Mouse (Mus musculus) hindbrain, embryonic 11.5 days (tissue): Measurements from ENCODE around the gene Tlx1. TPM values are rescaled to one million over a fixed set of nuclear protein-coding genes. Genes with fewer than 3 reads are reported as not detected.

Experiments
- ATAC-seq: fragments of 200-750 bp; cut with Nextera tagmentation; 2 replicates; pipeline ENCODE4 v1.8.0; 2017; ENCODE audit warnings: mild to moderate bottlenecking, moderate TSS enrichment, moderate library complexity; ENCODE audit not compliant: low FRiP score
- DNase-seq: peaks from one replicate; pipeline ENCODE4 v3.0.0-alpha.2; 2015; ENCODE audit warnings: low spot score
- H3K27ac ChIP-seq: fragments of 300-500 bp; sonication (generic); 2 replicates; pipeline ENCODE4 v1.5.1; 2014; ENCODE audit warnings: mild to moderate bottlenecking, low read depth, low read length
- H3K27me3 ChIP-seq: fragments of 300-500 bp; sonication (generic); 2 replicates; pipeline ENCODE4 v1.6.1; 2014; ENCODE audit warnings: mild to moderate bottlenecking, low read length, moderate library complexity, mixed read lengths; ENCODE audit not compliant: control insufficient read depth, insufficient read depth
- H3K36me3 ChIP-seq: fragments of 300-500 bp; sonication (generic); 2 replicates; pipeline ENCODE4 v1.6.1; 2014; ENCODE audit warnings: mild to moderate bottlenecking, low read length, moderate library complexity, mixed read lengths; ENCODE audit not compliant: control insufficient read depth, insufficient read depth
- H3K4me1 ChIP-seq: fragments of 300-500 bp; sonication (generic); replicated peaks from 2 replicates; pipeline ENCODE4 v1.6.1; 2014; ENCODE audit warnings: low read length, mixed read lengths; ENCODE audit not compliant: control insufficient read depth, insufficient read depth
- H3K4me2 ChIP-seq: fragments of 300-500 bp; sonication (generic); replicated peaks from 2 replicates; pipeline ENCODE4 v1.6.1; 2014; ENCODE audit warnings: mild to moderate bottlenecking, low read depth, low read length
- H3K4me3 ChIP-seq: fragments of 300-500 bp; sonication (generic); 2 replicates; pipeline ENCODE4 v1.5.1; 2014; ENCODE audit warnings: low read depth, low read length
- H3K9ac ChIP-seq: fragments of 300-500 bp; sonication (generic); 2 replicates; pipeline ENCODE4 v1.6.1; 2014; ENCODE audit warnings: low read depth, low read length
- H3K9me3 ChIP-seq: fragments of 300-500 bp; sonication (generic); 2 replicates; pipeline ENCODE4 v1.6.1; 2016; ENCODE audit warnings: low read length; ENCODE audit not compliant: control insufficient read depth
- WGBS: fragments of 180-500 bp; shearing (Covaris S2); extraction: QIAGEN DNeasy Blood & Tissue Kit; methylation state at CpG from one replicate; pipeline ENCODE4 v1.1.7; 2014; 5-methylcytosine and 5-hydroxymethylcytosine counted together
- polyA plus RNA-seq: library from polyadenylated mRNA; unstranded; fragments of >200 nt; fragmentation: Nextera tagmentation; extraction: Ambion mirVana; gene quantifications from 2 replicates; pipeline ENCODE4 v1.2.1, GENCODE M21; 2014

Tlx1 gene
- polyA plus RNA-seq, 1 experiment from 2014 or later: 2.2 TPM

DNA sequence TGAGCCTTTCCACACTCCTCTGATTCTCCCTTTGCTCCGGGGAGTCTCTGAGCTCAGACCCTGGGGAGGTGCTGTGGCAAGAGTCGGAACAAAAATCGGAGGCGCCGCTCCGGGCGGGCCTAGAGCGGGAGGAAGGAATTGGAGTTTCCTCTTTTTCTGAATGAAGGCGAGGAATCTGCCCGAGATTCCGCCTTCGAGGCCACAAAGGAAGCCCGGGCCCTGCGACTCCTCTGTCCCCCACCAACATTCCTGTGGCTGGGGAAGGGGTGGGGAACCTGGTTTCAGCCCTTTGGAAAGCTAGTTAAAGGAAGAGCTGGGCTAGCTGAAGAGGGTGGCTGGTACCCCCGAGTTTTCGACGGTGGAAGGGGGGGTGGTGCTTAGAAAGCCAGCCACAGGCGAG is 4.0 kb downstream of the Tlx1 start:
- peak overlapping the region; percentile 10; the same call in 1 of the 2 replicates for H3K4me3 ChIP-seq
- no peak for ATAC-seq

DNA sequence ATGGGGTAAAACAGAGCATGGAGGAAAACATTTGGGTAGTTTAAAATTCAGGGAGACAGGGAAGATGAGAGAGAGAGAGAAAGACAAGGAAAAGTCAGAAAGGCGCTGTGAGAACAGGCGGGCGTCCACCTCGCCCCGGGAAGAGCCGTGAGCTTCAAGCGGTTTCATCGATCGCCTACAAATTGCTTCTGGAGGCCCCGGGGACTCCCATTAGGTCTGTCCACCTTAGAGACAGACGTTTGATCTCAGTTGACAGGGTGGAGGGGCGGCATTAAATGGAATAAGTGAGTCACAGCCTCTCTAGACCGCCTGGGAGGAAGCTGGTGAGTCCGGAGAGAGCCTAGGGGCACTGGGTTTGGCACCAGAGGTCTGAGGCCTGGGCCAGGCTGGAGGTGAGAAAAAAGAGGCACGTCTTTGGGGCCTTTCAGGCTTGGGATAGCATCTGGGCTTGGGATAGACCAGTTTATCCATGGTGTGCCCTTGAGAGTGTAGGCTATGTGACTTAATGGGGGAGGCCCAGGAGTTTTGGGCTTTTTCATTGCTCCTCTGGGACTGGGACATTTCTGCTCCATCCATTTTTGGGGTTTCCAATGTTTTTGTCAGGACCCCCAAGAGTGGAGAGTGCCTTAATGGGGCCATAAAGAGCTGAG is 4.8 kb downstream of the Tlx1 start:
- peaks cover 97% of the 10 kb centered on the region for H3K27me3 ChIP-seq
- no peak for ATAC-seq
- H3K36me3 ChIP-seq: no peaks in the 10 kb centered on the region
- no peak overlapping the region for H3K4me2 ChIP-seq
- H3K9ac ChIP-seq: no peak overlapping the region
- peaks cover 5% of the 10 kb centered on the region; the same call in 1 of the 2 replicates for H3K4me1 ChIP-seq
- H3K4me3 ChIP-seq: peak overlapping the region; percentile 4; the same call in 1 of the 2 replicates
- H3K9me3 ChIP-seq: no peaks in the 10 kb centered on the region
- DNase-seq: peak; percentile 66
- H3K27ac ChIP-seq: no peak overlapping the region
- under 1% methylated on average over 15 of the region's 15 CpGs for WGBS

More for the DNA sequence above, 4.0 kb downstream of the Tlx1 start:
- Histone ChIP-seq H3K27ac (no peak overlapping the region), H3K27me3 (peaks cover 97% of the 10 kb centered on the region), H3K4me2 (no peak overlapping the region), H3K9me3 (no peaks in the 10 kb centered on the region), H3K9ac (no peak overlapping the region), H3K4me1 (peaks cover 8% of the 10 kb centered on the region), H3K36me3 (no peaks in the 10 kb centered on the region)
- under 1% methylated on average over 18 of the region's 18 CpGs for WGBS
- peak; percentile 54 for DNase-seq

DNA sequence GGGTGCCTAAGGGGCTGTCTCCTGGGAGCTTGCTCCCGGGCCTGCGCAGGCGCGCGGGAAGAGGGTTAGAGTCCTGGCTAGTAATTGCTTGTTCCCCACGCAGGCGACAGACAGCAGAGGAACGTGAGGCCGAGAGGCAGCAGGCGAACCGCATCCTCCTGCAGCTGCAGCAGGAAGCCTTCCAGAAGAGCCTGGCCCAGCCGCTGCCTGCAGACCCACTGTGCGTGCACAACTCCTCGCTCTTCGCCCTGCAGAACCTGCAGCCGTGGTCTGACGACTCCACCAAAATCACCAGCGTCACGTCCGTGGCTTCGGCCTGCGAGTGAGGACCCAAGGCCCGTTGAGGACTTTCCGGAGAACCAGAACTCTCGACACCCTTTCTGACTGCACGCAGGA is 5.3 kb downstream of the Tlx1 start:
- peak; percentile 50 for DNase-seq
- Histone ChIP-seq H3K9me3 (no peaks in the 10 kb centered on the region), H3K4me1 (peaks cover 4% of the 10 kb centered on the region; the same call in 1 of the 2 replicates), H3K27me3 (peaks cover 97% of the 10 kb centered on the region), H3K4me2 (no peak overlapping the region), H3K27ac (no peak overlapping the region), H3K9ac (no peak overlapping the region), H3K4me3 (no peak overlapping the region), H3K36me3 (no peaks in the 10 kb centered on the region)
- under 1% methylated on average over 26 of the region's 26 CpGs for WGBS
- ATAC-seq: no peak

DNA sequence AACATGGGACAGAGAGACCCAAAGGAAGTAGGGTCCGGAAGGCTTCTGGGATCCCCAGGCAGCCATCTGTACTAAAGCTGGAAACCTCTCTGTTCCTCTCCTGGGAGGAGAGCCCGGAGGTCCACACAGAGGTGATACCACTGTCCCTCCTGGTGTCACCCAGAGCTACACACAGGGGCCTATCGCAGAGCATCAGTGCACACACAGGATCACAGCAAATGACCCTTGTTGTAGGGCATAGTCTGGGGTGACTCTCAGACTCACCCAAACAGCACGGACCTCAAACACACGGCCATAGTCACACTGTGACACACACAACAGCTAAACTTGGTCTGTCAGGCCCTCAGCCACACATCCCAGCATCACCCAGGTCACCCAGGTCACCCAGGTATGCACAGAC is 5.9 kb downstream of the Tlx1 start:
- no peaks in the 10 kb centered on the region for H3K4me1 ChIP-seq
- H3K27me3 ChIP-seq: peaks cover 97% of the 10 kb centered on the region
- H3K27ac ChIP-seq: no peak overlapping the region
- H3K4me2 ChIP-seq: no peak overlapping the region
- no peak overlapping the region for H3K9ac ChIP-seq
- H3K36me3 ChIP-seq: no peaks in the 10 kb centered on the region
- ATAC-seq: no peak
- peak; percentile 39 for DNase-seq
- WGBS: 4% methylated on average over 5 of the region's 5 CpGs
- no peaks in the 10 kb centered on the region for H3K9me3 ChIP-seq
- no peak overlapping the region for H3K4me3 ChIP-seq

DNA sequence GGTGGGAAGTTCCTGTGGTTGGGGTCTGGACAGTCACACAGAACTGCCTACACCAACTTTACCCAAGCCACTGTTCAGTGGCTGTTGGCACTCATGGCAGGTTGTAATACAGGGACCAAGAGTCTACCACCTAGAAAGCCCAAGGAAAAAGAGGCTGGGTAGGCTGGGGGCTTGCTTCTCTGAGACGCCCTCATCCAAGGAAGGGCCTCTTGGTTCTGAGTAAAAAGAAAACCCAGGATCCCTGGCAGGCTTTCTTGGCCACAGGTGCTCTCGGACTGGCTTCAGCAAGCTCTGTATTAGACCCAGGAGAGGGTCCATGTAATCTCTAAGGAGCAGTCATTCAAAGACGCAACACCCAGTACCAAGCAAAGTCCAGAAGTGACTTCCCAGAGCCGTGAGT is 7.7 kb downstream of the Tlx1 start:
- ATAC-seq (no peak), DNase-seq (peak; percentile 34)
- Histone ChIP-seq H3K36me3 (no peaks in the 10 kb centered on the region), H3K4me1 (no peaks in the 10 kb centered on the region), H3K9ac (no peak overlapping the region), H3K9me3 (no peaks in the 10 kb centered on the region), H3K27me3 (peaks cover 98% of the 10 kb centered on the region), H3K4me2 (no peak overlapping the region), H3K4me3 (no peak overlapping the region), H3K27ac (no peak overlapping the region)
- WGBS: 7% methylated on average over 4 of the region's 4 CpGs

DNA sequence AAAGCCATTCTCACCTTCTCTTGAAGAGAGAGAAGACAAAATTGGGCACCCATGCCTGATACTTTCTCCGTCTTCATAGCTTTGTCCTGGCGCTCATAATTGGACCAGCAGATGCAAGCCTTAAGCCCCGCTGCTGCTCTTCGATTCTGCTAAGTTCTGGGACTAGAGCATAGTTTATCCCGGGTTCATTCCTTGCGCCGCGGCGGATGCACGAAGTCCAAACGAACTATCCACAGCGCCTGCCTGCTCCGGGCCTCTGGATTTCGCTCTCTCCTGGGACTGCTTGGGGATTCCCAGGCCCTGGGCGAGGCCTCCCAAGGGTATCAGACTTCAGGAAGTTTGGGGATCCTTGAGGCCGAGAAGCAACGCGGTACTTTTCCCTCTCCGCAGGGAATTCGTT is 8.4 kb downstream of the Tlx1 start:
- Histone ChIP-seq H3K9me3 (no peaks in the 10 kb centered on the region), H3K4me2 (no peak overlapping the region), H3K36me3 (no peaks in the 10 kb centered on the region), H3K9ac (no peak overlapping the region), H3K4me3 (no peak overlapping the region), H3K27me3 (peaks cover 98% of the 10 kb centered on the region), H3K4me1 (no peaks in the 10 kb centered on the region), H3K27ac (no peak overlapping the region)
- ATAC-seq: no peak
- peak; percentile 60 for DNase-seq
- WGBS: under 1% methylated on average over 20 of the region's 20 CpGs

DNA sequence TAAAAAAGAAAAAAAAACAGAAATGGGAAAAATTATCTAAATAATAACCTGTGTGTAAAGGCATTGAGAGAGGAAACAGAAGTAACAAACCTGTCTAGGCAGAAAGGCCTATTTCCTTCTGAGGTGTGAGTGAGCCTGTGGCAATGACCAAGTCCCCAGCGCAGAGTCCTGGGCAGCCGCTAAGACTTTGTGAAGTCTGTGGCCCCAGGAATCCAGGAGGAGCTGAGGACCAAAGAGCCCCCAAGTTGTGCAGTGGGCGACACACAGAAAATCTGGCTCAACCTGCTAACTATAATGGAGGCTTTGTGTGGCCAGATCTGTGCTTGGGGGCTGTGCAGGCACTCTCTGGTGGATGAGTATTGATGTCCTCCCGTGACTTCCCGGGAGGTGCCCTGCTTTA is 9.0 kb downstream of the Tlx1 start:
- peak; percentile 49 for DNase-seq
- 0% methylated on average over 5 of the region's 5 CpGs for WGBS
- Histone ChIP-seq H3K4me3 (no peak overlapping the region), H3K36me3 (no peaks in the 10 kb centered on the region), H3K27ac (no peak overlapping the region), H3K4me1 (no peaks in the 10 kb centered on the region), H3K4me2 (no peak overlapping the region), H3K9ac (no peak overlapping the region), H3K9me3 (no peaks in the 10 kb centered on the region), H3K27me3 (peaks cover 98% of the 10 kb centered on the region)
- ATAC-seq: no peak

DNA sequence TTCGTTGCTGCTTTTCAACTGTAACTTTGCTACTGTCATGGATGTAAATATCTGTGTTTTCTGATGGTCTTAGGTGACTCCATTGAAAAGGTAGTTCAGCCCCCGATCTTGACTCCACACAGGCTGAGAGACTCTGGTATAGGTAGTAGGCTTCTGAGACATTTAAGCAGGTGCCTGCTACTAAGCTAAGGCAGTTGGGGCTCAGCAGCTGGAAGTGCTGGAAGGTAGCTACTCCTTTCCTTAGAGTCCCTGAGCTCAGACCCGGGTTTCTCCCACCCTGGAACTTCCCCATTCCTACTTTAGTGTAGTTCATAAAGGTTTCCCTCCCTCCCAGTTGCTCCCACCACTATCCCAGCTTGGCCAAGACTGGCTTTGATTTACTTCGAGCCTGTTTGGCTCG is 9.5 kb downstream of the Tlx1 start:
- Histone ChIP-seq H3K9ac (no peak overlapping the region), H3K4me1 (no peaks in the 10 kb centered on the region), H3K36me3 (no peaks in the 10 kb centered on the region), H3K9me3 (no peaks in the 10 kb centered on the region), H3K27ac (no peak overlapping the region), H3K4me2 (no peak overlapping the region), H3K4me3 (no peak overlapping the region), H3K27me3 (peaks cover 98% of the 10 kb centered on the region)
- no peak for ATAC-seq
- WGBS: 2% methylated on average over 5 of the region's 5 CpGs
- peak; percentile 39 for DNase-seq

DNA sequence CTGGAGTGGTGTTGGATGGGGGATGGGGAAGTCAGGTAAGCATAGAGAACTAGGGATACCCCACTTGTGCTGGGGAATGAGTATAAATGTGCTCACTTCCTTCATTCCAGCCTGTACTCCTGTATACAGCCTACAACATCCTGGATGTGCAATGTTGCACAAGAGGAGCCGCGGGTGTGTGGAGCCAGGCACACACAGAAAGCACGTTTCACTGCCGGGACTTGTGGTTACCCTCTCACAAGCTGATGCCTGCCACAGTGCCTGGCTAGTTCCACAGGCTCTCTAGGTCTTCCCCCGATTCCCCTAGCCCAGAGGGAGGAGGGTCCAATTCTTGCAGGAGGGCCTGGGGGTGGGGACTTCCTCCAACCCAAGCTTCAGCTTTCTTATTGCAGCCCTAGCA is 10.0 kb downstream of the Tlx1 start:
- no peak for ATAC-seq
- Histone ChIP-seq H3K27ac (no peak overlapping the region), H3K4me3 (no peak overlapping the region), H3K9ac (no peak overlapping the region), H3K27me3 (peaks cover 98% of the 10 kb centered on the region), H3K4me2 (no peak overlapping the region), H3K4me1 (no peaks in the 10 kb centered on the region), H3K9me3 (no peaks in the 10 kb centered on the region), H3K36me3 (no peaks in the 10 kb centered on the region)
- WGBS: 3% methylated on average over 5 of the region's 5 CpGs
- DNase-seq: peak; percentile 34
